Mouse (Mus musculus) heart, embryonic 11.5 days (tissue): Measurements from ENCODE around the gene B4galnt1. TPM values are rescaled to one million over a fixed set of nuclear protein-coding genes. Genes with fewer than 3 reads are reported as not detected.
"Not testable (repeated sequence)": the region's sequence is repeated elsewhere in the genome, so short reads cannot be mapped to it uniquely, and the experiment has no call there.

Source experiments
- ATAC-seq: fragments of 200-750 bp; cut with Nextera tagmentation; replicated peaks from 2 replicates; pipeline ENCODE4 v1.8.0; 2017; ENCODE audit warnings: moderate library complexity; ENCODE audit not compliant: insufficient number of reproducible peaks, low FRiP score, low TSS enrichment
- H3K27ac ChIP-seq: fragments of 300-500 bp; sonication (generic); 2 replicates; pipeline ENCODE4 v1.5.1; 2014; ENCODE audit warnings: mild to moderate bottlenecking, low read depth, low read length
- H3K27me3 ChIP-seq: fragments of 300-500 bp; sonication (generic); 2 replicates; pipeline ENCODE4 v1.6.1; 2014; ENCODE audit warnings: mild to moderate bottlenecking, low read length, mixed read lengths; ENCODE audit not compliant: control insufficient read depth, insufficient read depth
- H3K36me3 ChIP-seq: fragments of 300-500 bp; sonication (generic); 2 replicates; pipeline ENCODE4 v1.6.1; 2014; ENCODE audit warnings: mild to moderate bottlenecking, low read length, moderate library complexity, mixed read lengths; ENCODE audit not compliant: control insufficient read depth, insufficient read depth
- H3K4me1 ChIP-seq: fragments of 300-500 bp; sonication (generic); 2 replicates; pipeline ENCODE4 v1.6.1; 2014; ENCODE audit warnings: low read length; ENCODE audit not compliant: control insufficient read depth, insufficient read depth
- H3K4me2 ChIP-seq: fragments of 300-500 bp; sonication (generic); 2 replicates; pipeline ENCODE4 v1.6.1; 2014; ENCODE audit warnings: mild to moderate bottlenecking, moderate library complexity
- H3K4me3 ChIP-seq: fragments of 300-500 bp; sonication (generic); 2 replicates; pipeline ENCODE4 v1.5.1; 2014; ENCODE audit warnings: low read depth, low read length
- H3K9ac ChIP-seq: fragments of 300-500 bp; sonication (generic); 2 replicates; pipeline ENCODE4 v1.6.1; 2014; ENCODE audit warnings: mild to moderate bottlenecking, low read depth, low read length, moderate library complexity
- H3K9me3 ChIP-seq: fragments of 300-500 bp; sonication (generic); replicated peaks from 2 replicates; pipeline ENCODE4 v1.6.1; 2016; ENCODE audit warnings: low read length; ENCODE audit not compliant: control insufficient read depth
- WGBS: fragments of 180-500 bp; shearing (Covaris S2); extraction: QIAGEN DNeasy Blood & Tissue Kit; methylation state at CpG from one replicate; pipeline ENCODE4 v1.1.7; 2014; ENCODE audit not compliant: insufficient replicate concordance; 5-methylcytosine and 5-hydroxymethylcytosine counted together
- polyA plus RNA-seq: library from polyadenylated mRNA; unstranded; fragments of >200 nt; fragmentation: Nextera tagmentation; extraction: Ambion mirVana; gene quantifications from 2 replicates; pipeline ENCODE4 v1.2.1, GENCODE M21; 2014

The B4galnt1 gene
- polyA plus RNA-seq, 1 experiment from 2014 or later = 1.8 TPM

DNA sequence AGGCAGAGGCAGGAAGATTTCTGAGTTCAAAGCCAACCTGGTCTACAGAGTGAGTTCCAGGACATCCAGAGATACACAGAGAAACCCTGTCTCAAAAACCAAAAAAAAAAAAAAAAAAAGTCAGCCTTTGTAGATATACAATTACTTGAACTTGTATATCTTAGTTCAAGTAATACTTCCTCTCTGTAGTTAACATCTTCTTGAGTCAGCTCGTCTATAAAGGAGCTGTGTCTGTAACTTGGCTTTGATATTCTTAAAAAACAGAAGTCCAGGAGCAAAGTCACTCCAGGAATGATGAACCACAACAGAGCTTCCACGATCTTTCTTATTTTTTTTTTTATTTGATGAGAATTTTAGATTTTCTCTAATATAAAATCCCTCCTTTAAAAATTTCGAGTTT is 4.3 kb upstream of the B4galnt1 start:
- Histone ChIP-seq H3K27me3 (peaks cover 23% of the 10 kb centered on the region), H3K4me3 (no peak overlapping the region), H3K4me2 (no peak overlapping the region), H3K27ac (no peak overlapping the region), H3K9ac (no peak overlapping the region), H3K36me3 (no peaks in the 10 kb centered on the region), H3K9me3 (no peaks in the 10 kb centered on the region), H3K4me1 (peaks cover 9% of the 10 kb centered on the region)
- 67% methylated on average over 3 of the region's 3 CpGs for WGBS
- ATAC-seq = no peak

DNA sequence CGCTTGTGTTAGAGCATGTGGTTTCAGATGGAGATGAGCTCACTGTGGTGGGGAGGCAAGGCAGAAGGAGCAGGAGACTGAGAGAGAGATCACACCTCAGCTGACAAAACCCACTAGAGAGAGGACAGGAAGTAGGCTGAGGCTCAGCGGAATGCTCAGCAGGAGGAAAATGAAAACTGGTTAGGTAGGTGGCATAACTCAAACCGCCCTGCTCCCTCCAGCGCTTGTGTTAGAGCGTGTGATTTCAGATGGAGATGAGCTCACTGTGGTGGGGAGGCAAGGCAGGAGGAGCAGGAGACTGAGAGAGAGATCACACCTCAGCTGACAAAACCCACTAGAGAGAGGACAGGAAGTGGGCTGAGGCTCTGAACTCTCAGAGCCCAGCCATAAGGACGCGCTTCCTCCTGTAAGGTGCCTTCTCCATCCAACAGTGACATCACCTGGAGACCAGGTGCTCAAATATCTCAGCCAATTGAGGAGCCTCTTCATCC is 2.2 kb upstream of the B4galnt1 start:
- not testable (repeated sequence) for H3K9me3 ChIP-seq, H3K9ac ChIP-seq, ATAC-seq, H3K4me3 ChIP-seq, H3K4me2 ChIP-seq, H3K36me3 ChIP-seq, H3K27ac ChIP-seq
- Histone ChIP-seq H3K4me1 (peaks cover 18% of the 10 kb centered on the region), H3K27me3 (peaks cover 43% of the 10 kb centered on the region)
- 40% methylated on average over 7 of the region's 7 CpGs for WGBS

DNA sequence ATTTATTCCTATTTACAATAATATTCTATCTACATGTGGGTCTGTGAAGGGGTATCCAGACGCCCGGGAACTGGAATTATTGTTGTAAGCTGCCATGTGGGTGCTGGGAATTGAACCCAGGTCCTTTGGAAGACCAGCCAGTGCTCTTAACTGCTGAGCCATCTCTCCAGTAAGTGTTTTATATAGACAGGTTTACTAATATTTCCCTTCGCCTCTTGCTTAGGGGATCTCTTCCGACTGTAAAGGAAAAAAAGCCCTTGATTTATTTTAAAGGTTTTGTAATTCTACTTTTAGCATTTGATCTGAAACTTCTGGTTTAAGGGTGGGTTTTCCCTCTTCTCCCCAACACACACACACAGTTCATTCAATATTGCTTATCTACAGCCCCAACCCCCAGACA is 835 bp upstream of the B4galnt1 start:
- Histone ChIP-seq H3K9ac (no peak overlapping the region), H3K4me1 (peaks cover 19% of the 10 kb centered on the region), H3K9me3 (no peaks in the 10 kb centered on the region), H3K36me3 (no peaks in the 10 kb centered on the region), H3K27me3 (peaks cover 56% of the 10 kb centered on the region), H3K27ac (no peak overlapping the region), H3K4me2 (no peak overlapping the region), H3K4me3 (no peak overlapping the region)
- WGBS = 83% methylated on average over 4 of the region's 4 CpGs
- ATAC-seq = no peak

DNA sequence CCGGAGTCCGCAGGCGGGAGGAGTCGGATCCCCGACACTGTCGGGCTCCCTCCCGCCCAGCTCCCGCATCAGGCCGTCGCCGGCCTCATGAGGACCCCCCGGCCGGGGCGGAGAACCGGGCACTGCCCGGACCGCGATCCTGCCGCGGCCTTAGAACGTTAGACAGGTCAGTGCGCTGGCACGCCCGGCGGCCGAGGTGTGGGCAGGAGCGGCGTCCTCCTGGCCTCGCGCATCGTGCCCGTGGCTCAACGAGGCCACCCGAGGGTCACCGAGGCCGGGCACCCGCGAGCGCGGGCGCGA is 279 bp downstream of the B4galnt1 start:
- Histone ChIP-seq H3K4me2 (peak overlapping the region; percentile 84), H3K4me1 (peaks cover 21% of the 10 kb centered on the region), H3K4me3 (peak overlapping the region; percentile 58), H3K36me3 (no peaks in the 10 kb centered on the region), H3K27ac (no peak overlapping the region), H3K9me3 (no peaks in the 10 kb centered on the region), H3K27me3 (peaks cover 67% of the 10 kb centered on the region), H3K9ac (peak overlapping the region; percentile 61; the same call in 1 of the 2 replicates)
- ATAC-seq = peak; percentile 40
- WGBS = 1% methylated on average over 38 of the region's 42 CpGs

DNA sequence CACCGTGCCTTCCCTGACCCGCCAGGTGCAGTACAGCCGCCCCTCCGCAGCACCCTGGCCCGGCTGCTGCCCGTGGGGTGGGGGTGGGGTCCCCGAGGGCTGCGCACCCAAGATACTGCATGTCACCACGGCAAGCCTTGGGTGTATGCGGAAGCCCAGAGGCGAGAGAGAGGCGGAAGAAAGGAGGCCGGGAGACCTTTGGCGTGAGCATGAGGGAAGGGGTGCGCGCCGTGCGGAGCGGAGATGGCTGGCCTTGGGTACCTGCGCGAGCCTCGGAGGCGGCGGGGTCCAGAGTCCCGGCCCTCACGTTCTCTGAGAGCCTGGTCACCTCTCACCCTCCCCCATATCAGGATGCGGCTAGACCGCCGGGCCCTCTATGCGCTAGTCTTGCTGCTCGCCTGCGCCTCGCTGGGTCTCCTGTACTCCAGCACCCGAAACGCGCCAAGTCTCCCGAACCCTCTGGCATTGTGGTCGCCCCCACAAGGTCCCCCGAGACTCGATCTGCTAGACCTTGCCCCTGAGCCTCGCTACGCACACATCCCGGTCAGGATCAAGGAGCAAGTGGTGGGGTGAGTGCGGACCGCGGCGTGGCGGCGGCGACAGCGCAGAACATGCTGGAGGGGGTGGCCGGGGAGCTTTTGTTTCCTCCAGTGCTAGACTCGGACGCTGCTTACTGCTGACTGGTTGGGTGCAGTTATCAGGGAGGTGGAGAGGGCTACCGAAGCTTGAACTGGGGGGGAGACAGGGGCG is 804 bp downstream of the B4galnt1 start:
- H3K4me1 ChIP-seq = peaks cover 26% of the 10 kb centered on the region
- no peaks in the 10 kb centered on the region for H3K36me3 ChIP-seq
- H3K27me3 ChIP-seq = peaks cover 72% of the 10 kb centered on the region
- ATAC-seq = peak; percentile 44; the same call in 1 of the 2 replicates
- WGBS = under 1% methylated on average over 55 of the region's 56 CpGs
- no peaks in the 10 kb centered on the region for H3K9me3 ChIP-seq
- no peak overlapping the region for H3K27ac ChIP-seq
- peak overlapping the region; percentile 84 for H3K4me2 ChIP-seq
- H3K9ac ChIP-seq = peak overlapping the region; percentile 61; the same call in 1 of the 2 replicates
- H3K4me3 ChIP-seq = peak overlapping the region; percentile 58

DNA sequence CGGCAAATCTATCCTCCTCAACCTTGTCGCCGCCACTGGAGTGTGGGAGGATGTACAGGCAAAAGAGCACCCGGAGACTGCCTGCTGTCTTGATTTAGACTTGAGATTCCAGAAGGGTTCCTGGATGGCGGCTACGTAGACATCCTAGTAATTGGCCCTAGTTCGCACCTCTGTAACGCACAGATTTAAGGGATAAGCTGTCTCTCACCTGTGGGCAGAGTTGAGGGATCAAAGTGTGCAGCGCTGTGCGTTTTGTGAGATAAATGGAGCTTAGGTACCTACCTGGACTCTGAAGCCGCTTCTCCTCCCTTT is 1.3 kb downstream of the B4galnt1 start:
- H3K9ac ChIP-seq = no peak overlapping the region
- H3K4me1 ChIP-seq = peaks cover 27% of the 10 kb centered on the region
- no peaks in the 10 kb centered on the region for H3K36me3 ChIP-seq
- no peak overlapping the region for H3K27ac ChIP-seq
- H3K4me3 ChIP-seq = peak overlapping the region; percentile 58
- H3K27me3 ChIP-seq = peaks cover 77% of the 10 kb centered on the region
- WGBS = under 1% methylated on average over 11 of the region's 11 CpGs
- no peaks in the 10 kb centered on the region for H3K9me3 ChIP-seq
- H3K4me2 ChIP-seq = peak overlapping the region; percentile 84
- no peak for ATAC-seq

DNA sequence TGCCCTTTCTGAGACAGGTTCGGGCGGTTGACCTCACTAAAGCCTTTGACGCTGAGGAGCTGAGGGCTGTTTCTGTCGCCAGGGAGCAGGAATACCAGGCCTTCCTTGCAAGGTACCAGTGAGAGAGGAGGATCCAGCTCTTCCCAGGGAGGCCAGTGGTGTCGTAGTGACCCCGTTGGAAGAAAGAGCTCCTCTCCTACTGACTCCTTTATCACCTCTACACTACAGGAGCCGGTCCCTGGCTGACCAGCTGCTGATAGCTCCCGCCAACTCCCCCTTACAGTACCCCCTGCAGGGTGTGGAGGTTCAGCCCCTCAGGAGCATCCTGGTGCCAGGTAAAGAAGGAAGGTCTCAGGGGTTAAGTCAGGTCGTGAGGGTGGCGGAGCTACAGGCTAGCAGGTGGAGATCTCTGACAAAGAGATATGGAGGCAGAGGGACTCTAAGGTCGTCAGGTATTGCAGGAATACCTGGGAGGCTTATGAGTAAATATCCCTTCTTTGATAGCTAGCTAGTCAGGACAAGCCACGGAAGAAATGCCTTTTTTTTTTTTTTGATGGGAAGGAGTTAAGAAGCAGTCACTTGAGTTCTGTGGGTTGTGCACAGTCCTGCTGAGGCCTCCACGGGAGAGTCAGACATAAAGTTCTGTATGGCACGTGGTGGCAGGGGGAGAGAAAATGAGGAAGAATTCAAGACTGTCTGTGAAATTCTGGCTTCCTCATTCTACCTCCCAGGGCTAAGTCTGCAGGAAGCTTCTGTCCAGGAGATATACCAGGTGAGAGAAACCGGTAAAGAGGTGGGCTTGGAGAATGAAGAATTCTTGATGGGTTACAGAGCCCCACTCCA is 2.0 kb downstream of the B4galnt1 start:
- 13% methylated on average over 15 of the region's 15 CpGs for WGBS

DNA sequence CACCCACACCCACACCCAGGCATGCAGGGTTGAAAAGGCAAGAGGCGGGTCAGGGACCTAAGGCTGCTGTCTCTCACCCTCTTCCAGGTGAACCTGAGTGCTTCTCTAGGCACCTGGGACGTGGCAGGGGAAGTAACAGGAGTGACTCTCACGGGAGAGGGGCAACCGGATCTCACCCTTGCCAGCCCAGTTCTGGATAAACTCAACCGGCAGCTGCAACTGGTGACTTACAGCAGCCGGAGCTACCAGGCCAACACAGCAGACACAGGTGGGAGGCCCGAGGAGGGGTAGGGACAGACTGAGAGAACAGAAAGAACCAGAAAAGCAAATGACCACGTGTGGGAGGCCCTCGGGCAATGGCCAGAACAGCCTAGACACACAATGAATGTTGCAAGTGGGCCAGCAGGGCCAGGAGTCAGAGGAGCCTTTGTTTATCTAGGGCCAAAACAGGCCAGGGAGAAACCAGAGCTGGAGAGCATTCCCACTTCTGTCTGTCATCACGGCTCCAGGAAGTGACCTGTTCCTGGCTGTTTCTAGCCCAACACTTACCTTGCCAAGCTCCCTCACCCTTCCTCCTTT is 2.7 kb downstream of the B4galnt1 start:
- Histone ChIP-seq H3K27ac (no peak overlapping the region), H3K27me3 (peaks cover 87% of the 10 kb centered on the region), H3K9ac (no peak overlapping the region), H3K9me3 (no peaks in the 10 kb centered on the region), H3K4me2 (no peak overlapping the region), H3K4me3 (no peak overlapping the region), H3K36me3 (no peaks in the 10 kb centered on the region), H3K4me1 (peaks cover 27% of the 10 kb centered on the region)
- 14% methylated on average over 10 of the region's 10 CpGs for WGBS
- ATAC-seq = no peak

More for the DNA sequence above, 2.0 kb downstream of the B4galnt1 start:
- Histone ChIP-seq H3K27ac (no peak overlapping the region), H3K9ac (no peak overlapping the region), H3K4me2 (no peak overlapping the region; the same call in 1 of the 2 replicates), H3K36me3 (no peaks in the 10 kb centered on the region), H3K4me1 (peaks cover 27% of the 10 kb centered on the region), H3K9me3 (no peaks in the 10 kb centered on the region), H3K27me3 (peaks cover 83% of the 10 kb centered on the region), H3K4me3 (peak overlapping the region; percentile 58)
- ATAC-seq = no peak
